Mouse (Mus musculus) inflammation-experienced regulatory T-cells, adult 6 months (primary cell): Measurements from ENCODE around the gene Fam83f. TPM values are rescaled to one million over a fixed set of nuclear protein-coding genes. Genes with fewer than 3 reads are reported as not detected.

ENCODE experiments used
- ATAC-seq: one replicate; pipeline ENCODE4 v1.8.0; 2017
- polyA plus RNA-seq, 3 experiments: library from polyadenylated mRNA; unstranded; fragments of 100-300 nt; shearing (Covaris generic); gene quantifications; one replicate each; pipeline ENCODE4 v1.2.1; 2017

Gene Fam83f
- not detected for polyA plus RNA-seq

- ATAC-seq = no peak
Observed at GRCm38 (mm10) chr15:80671295-80672252, at the start of gene Fam83f. Gene Fam83f, plus strand, starts transcription at chr15:80671847.

DNA sequence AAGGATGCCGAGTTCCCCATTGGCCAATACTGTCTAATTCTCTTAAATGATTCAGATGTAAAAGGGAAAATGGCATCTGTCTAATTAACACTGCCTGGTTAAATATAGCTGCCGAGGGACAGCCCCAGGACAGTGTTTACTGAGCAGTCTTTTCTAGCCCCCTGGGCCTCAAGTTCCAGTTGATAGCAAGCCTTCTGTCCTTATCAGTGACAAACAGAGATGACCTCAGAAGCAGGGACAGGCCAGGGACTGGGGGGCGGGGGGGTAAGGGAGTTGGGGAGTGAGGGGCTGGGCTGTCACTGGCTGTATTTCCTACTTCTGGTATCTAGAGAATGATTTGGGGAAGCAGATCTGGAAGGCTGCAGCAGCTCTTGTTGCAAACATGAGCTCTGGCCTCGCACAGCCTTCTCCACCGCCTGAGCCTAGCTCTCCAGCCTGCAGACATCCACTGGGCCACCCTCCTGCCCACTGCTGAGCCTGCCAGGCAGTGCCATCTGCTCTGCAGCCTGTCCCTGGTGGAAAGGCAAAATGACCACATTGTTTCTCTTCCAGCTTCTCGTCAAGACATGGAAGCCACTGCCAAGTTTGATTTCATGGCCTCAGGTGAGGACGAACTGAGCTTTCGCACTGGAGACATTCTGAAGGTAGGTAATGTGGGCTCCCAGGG, 48.3 kb upstream of the Fam83f start:
- ATAC-seq = no peak

DNA sequence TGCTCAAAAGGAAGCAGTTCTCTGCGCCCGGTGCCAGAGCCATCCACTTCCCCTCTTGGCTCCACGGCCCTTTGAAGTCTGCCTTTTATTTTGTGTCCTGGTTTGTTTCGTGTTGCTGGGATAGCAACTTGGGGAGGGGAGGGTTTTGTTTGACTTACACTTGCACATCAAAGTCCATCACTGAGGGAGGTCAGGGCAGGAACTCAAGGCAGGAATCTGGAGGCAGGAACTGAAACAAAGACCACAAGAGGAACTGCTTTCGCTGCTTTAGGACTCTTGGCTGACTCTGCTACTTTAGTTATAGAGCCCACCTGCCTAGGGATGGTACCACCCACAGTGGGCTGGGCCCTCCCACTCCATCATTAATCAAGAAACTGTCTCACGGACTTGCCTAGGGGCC, 45.2 kb upstream of the Fam83f start:
- ATAC-seq = no peak

- peak; percentile 38 for ATAC-seq
Observed at GRCm38 (mm10) chr15:80630147-80630546, 41.5 kb upstream of the Fam83f start.

- no peak for ATAC-seq
Observed at GRCm38 (mm10) chr15:80630711-80631110, 40.9 kb upstream of the Fam83f start.

DNA sequence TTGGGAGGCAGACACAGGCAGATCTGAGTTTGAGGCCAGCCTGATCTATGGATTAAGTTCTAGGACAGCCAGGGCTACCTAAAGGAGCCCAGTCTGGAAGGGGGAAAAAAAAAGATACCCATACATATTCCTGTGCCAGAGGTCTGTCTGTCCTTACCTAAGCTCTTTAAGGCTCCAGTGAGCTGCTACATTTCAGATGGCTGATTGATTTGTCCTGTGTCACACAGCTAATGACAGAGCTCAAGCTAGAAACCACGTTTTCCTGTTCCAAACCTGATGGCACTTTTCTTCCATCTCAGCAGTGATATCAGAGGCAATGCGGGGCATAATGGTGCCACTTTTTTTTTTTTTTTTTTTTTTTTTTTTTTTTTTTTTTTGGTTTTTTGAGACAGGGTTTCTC, 40.3 kb upstream of the Fam83f start:
- ATAC-seq = peak; percentile 38

DNA sequence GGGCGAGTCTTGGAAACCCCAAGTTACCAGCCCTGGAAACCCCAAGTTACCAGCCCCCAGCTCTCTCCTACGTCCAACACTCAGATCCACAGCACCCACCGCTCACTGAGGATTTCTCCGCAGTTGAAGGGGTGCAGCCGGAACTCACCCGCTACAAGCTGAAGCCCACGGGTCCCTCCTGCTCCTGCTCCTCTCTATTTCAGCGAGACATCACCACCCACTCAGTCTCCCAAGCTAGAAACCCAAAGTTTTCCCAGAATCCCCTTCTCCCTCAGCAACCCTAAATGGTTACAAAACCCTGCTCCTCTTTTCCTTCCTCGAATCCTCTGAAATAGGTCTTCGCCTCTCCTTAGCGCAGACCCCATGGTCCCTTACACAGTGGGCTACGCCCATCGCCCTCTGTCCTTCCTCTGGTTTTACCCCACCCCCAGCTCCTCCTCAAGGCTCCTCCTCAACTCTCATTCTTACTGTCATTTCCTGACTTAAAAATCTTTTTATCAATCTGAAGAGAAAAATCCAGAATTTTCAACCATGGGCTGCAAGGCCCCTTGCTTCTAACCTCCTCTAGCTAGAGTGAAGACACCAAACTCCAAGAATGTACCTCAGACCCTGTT, 39.3 kb upstream of the Fam83f start:
- peak; percentile 40 for ATAC-seq

GRCm38 (mm10) chr15:80634391-80635193, 37.1 kb upstream of the Fam83f start:
- ATAC-seq = no peak

- no peak for ATAC-seq
Observed at GRCm38 (mm10) chr15:80636757-80637372, 34.8 kb upstream of the Fam83f start.

GRCm38 (mm10) chr15:80639071-80639702, 32.5 kb upstream of the Fam83f start:
- ATAC-seq = peak; percentile 65

DNA sequence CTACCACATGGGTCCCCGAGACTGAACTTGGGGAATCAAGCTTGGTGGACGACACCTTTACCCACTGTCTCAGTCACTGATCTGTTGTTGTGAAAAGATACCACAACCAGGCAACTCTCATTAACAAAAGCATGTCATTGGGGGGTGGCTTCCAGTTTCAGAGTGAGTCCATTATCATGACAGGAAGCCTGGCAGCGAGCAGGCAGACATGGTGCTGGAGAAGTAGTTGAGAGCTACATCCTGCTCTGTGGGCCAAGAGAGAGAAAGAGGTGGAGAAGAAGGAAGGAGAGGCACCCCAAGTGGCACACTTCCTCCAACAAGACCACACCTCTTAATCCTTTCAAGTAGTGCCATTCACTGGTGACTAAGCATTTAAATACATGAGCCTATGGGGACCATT, 31.8 kb upstream of the Fam83f start:
- peak; percentile 55 for ATAC-seq

- no peak for ATAC-seq
Observed at GRCm38 (mm10) chr15:80641702-80642435, 29.8 kb upstream of the Fam83f start.

- ATAC-seq = no peak
Observed at GRCm38 (mm10) chr15:80645006-80645797, 26.4 kb upstream of the Fam83f start.

DNA sequence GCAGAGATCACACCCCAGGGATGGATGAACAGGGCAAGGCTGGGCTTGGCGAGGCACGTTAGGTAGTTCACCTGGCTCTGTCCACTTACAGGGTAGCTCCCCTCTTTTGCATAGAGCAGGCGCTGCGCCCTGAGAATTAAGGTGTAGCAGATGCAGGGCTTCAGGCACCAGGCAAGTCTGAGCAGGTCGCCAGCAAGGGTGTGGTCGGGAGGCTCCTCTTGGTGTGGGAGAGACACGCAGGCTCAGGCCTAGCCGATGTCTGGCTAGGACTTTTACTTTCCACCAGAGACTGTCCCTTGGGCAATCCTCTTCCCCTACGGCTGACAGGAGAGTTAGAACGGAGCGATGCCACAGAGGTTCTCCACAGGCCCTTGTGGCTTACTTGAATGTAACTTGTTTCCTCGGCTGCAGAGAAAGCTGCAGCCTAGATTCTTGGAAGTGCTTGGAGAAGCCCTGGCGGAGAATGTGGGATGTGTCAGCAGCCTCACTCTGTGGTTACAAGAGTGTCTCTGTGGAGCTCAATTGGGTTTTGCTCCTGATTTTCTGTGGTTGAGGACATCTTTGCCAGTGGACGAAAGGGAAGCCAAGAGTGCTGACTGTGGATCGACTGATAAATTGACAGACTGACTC, 22.6 kb upstream of the Fam83f start:
- no peak for ATAC-seq

DNA sequence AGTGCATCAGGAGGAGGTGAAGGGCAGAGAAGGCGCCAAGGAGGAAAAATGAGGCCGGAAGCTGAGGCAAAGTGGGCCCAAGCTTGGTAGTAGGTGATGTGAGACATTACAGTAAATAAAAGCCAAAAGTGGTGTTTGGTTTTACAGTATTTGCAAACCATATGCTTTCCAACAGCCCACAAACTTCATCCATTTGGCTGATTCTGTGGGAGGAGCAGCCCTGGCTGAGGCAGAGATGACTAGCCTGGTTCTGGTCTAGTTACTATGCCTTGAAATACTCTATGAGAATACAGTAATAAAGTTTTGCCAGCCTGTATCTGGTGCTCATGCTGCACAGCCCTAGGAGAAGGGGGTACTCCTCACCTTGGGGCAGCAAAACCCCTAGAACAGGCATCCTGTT, 21.2 kb upstream of the Fam83f start:
- no peak for ATAC-seq

- ATAC-seq = peak; percentile 23
Observed at GRCm38 (mm10) chr15:80653865-80654264, 17.8 kb upstream of the Fam83f start.

DNA sequence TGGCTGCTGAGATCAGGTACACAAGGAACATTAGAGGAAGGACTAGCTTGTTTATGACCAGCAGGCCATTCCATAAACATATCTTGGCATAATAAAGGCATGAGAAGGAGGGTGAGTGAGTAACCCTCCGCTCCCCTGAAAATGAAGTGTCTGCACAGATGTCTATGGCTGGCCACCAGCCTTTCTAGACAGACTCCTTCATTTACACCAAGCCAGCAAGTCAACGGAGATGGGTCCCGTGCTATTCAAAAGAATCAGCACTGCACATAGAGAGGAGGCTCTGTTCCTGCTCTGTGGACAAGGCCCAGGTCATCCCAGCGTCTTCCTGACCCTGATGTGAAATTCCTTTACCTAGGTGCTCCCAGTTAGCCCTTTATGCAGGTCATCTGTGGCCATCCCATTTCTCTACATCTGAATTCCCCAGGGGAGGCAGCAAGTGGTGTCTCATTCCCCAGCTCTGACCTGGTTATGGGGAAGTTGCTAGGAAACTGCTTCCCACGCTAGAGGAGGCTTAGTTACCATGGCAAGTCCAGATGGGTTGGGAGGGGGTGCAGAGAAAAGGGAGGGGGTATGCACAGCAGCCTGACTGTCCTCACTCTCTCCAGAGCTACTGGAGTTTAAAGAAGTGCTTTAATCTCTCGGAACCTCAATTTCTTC, 12.7 kb upstream of the Fam83f start:
- ATAC-seq = no peak

GRCm38 (mm10) chr15:80660963-80661362, 10.7 kb upstream of the Fam83f start:
- ATAC-seq = no peak

DNA sequence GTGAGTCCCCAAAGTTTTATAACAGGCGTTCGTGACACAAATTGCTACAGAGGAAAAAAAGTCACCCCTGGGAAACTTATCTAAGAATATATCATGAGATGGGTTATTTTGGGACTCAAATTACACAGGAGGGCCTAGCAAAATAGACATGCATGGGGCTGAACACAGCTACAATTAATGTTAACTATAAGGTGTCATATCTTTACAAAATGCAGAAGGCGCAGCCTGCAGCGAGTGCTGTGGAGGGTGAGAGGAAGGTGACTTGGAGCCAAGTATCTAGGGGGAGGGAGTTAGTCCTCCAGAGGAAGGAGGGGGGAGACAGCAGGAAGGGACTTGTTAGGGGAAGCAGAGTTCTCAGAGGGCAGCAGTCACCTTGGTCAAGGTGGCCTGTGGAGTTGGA, 7.2 kb upstream of the Fam83f start:
- ATAC-seq = no peak
